Mouse (Mus musculus) spleen, adult 2 months (tissue): ENCODE data around the gene Cfap97d1. TPM values are rescaled to one million over a fixed set of nuclear protein-coding genes. Genes with fewer than 3 reads are reported as not detected.

Experiments used
- DNase-seq, 2 experiments: peaks; one replicate each; pipeline versions ENCODE4 v3.0.0 to v3.0.0-alpha.2; 2012 to 2021; ENCODE audit warnings: low spot score in 2 of 2, low read depth in 1 of 2
- H3K27ac ChIP-seq: fragments of 200-500 bp; 2 replicates; pipeline ENCODE4 v1.5.1; 2012; ENCODE audit warnings: low read length, inconsistent platforms; ENCODE audit not compliant: insufficient read depth
- H3K27me3 ChIP-seq: fragments of 200-500 bp; 2 replicates; pipeline ENCODE4 v1.6.1; 2012; ENCODE audit warnings: mild to moderate bottlenecking, moderate library complexity, low read length, inconsistent platforms; ENCODE audit not compliant: control insufficient read depth, insufficient read depth
- H3K36me3 ChIP-seq: fragments of 200-500 bp; 2 replicates; pipeline ENCODE4 v1.6.1; 2012; ENCODE audit warnings: mild to moderate bottlenecking, low read length, inconsistent platforms; ENCODE audit not compliant: control insufficient read depth, insufficient read depth
- H3K4me1 ChIP-seq: fragments of 200-500 bp; 2 replicates; pipeline ENCODE4 v1.6.1; 2011; ENCODE audit warnings: inconsistent platforms; ENCODE audit not compliant: control insufficient read depth, insufficient read depth, insufficient read length
- H3K4me3 ChIP-seq: fragments of 200-500 bp; 2 replicates; pipeline ENCODE4 v1.5.1; 2011; ENCODE audit warnings: mild to moderate bottlenecking, inconsistent platforms; ENCODE audit not compliant: insufficient read depth, insufficient read length; ENCODE audit errors: extremely low read depth
- CTCF ChIP-seq: fragments of 200-500 bp; IDR thresholded peaks from 2 replicates; pipeline ENCODE4 v1.5.1; 2011; ENCODE audit warnings: mild to moderate bottlenecking, inconsistent platforms; ENCODE audit not compliant: insufficient read depth, insufficient read length, insufficient replicate concordance; ENCODE audit errors: extremely low read depth
- POLR2A ChIP-seq: fragments of 200-500 bp; IDR thresholded peaks from 2 replicates; pipeline ENCODE4 v1.6.1; 2011; ENCODE audit warnings: low read depth, low read length, inconsistent platforms
- WGBS: fragments of 180-500 bp; shearing (Covaris S2); methylation state at CpG from one replicate; pipeline ENCODE4 v1.1.7; 2018; 5-methylcytosine and 5-hydroxymethylcytosine counted together
- polyA plus RNA-seq: library from polyadenylated mRNA; depleted of rRNA; stranded (reverse); fragments of >200 nt; gene quantifications from 2 replicates; pipeline ENCODE4 v1.2.3, GENCODE M21; 2012

The Cfap97d1 gene
- polyA plus RNA-seq, 1 experiment: not detected

GRCm38 (mm10) chr11:102029304-102029703 lies 45.2 kb downstream of the Cfap97d1 start:
- DNase-seq: no peak
- no peak overlapping the region for H3K4me3 ChIP-seq
- H3K27ac ChIP-seq: no peak overlapping the region
- H3K4me1 ChIP-seq: peaks cover 4% of the 10 kb centered on the region; the same call in 1 of the 2 replicates
- 70% methylated on average over 4 of the region's 4 CpGs for WGBS
- no peaks in the 10 kb centered on the region for H3K36me3 ChIP-seq
- H3K27me3 ChIP-seq: peaks cover 11% of the 10 kb centered on the region
- TF ChIP-seq CTCF (no peak), POLR2A (no peak)

- DNase-seq: no peak
- TF ChIP-seq POLR2A (no peak), CTCF (no peak)
- peaks cover 4% of the 10 kb centered on the region; the same call in 1 of the 2 replicates for H3K4me1 ChIP-seq
- peaks cover 11% of the 10 kb centered on the region for H3K27me3 ChIP-seq
- no peak overlapping the region for H3K4me3 ChIP-seq
- no peaks in the 10 kb centered on the region for H3K36me3 ChIP-seq
- 53% methylated on average over 7 of the region's 7 CpGs for WGBS
- H3K27ac ChIP-seq: no peak overlapping the region
Observed at GRCm38 (mm10) chr11:102029966-102030365, 45.9 kb downstream of the Cfap97d1 start.

DNA sequence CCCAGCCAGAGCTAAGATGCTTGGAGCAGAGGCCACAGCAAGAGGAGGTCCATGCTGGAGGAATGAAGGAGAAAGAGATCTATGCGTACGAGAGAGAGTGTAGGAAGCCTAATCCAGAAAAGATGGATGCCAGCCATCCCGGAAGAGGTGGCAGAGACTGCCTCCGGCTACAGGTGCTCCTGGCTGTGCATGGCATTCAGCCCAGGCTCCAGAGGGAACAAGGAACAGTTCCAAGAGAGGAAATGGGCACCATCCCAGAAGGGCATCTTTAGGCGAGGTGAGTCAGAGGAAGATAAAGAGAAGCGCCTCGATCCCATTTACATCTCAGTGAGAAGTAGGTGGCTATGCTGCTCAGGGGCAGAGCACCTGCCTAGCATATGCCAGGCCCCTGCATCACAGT lies 47.1 kb downstream of the Cfap97d1 start:
- no peak for TF ChIP-seq CTCF
- no peak for TF ChIP-seq POLR2A
- Histone ChIP-seq H3K4me1 (peaks cover 4% of the 10 kb centered on the region; the same call in 1 of the 2 replicates), H3K27ac (no peak overlapping the region), H3K27me3 (peaks cover 11% of the 10 kb centered on the region), H3K4me3 (no peak overlapping the region), H3K36me3 (no peaks in the 10 kb centered on the region)
- DNase-seq: no peak
- WGBS: 81% methylated on average over 7 of the region's 7 CpGs

- Histone ChIP-seq H3K4me3 (no peak overlapping the region), H3K36me3 (no peaks in the 10 kb centered on the region), H3K4me1 (no peaks in the 10 kb centered on the region), H3K27me3 (no peaks in the 10 kb centered on the region), H3K27ac (no peak overlapping the region)
- DNase-seq: no peak
- 93% methylated on average over 12 of the region's 12 CpGs for whole genome bisulfite sequencing
- no peak for TF ChIP-seq POLR2A
- TF ChIP-seq CTCF: no peak
Observed at GRCm38 (mm10) chr11:102033055-102033591, 49.0 kb downstream of the Cfap97d1 start.

DNA sequence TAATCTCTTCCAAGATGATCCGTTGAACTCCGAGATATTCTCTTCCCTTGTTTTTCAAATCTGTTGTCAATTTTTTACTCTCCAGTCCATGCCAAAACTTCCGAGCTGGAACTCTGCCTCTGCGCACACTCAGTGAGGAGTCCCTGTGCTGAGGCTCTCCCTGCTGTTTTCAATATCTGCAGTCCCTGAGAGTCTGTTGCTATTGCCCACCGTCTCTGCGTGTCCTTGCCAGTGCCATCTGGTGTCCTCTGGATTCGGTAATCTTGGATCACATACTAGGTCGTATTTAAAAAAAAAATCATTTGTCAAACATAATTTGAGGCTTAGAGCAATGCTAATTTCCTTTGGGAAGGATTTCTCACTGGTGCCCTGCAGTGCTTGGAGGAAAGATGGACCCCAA lies 50.8 kb downstream of the Cfap97d1 start:
- TF ChIP-seq POLR2A (no peak), CTCF (no peak)
- DNase-seq: no peak
- H3K27ac ChIP-seq: no peak overlapping the region
- H3K36me3 ChIP-seq: no peaks in the 10 kb centered on the region
- H3K4me1 ChIP-seq: no peaks in the 10 kb centered on the region
- 87% methylated on average over 8 of the region's 8 CpGs for WGBS
- no peaks in the 10 kb centered on the region for H3K27me3 ChIP-seq
- no peak overlapping the region for H3K4me3 ChIP-seq

- no peak for TF ChIP-seq CTCF
- TF ChIP-seq POLR2A: no peak
- H3K4me1 ChIP-seq: no peaks in the 10 kb centered on the region
- no peaks in the 10 kb centered on the region for H3K27me3 ChIP-seq
- H3K27ac ChIP-seq: no peak overlapping the region
- H3K36me3 ChIP-seq: no peaks in the 10 kb centered on the region
- DNase-seq: no peak
- 88% methylated on average over 5 of the region's 5 CpGs for WGBS
- H3K4me3 ChIP-seq: no peak overlapping the region
Observed at GRCm38 (mm10) chr11:102035456-102035960, 51.4 kb downstream of the Cfap97d1 start.

- Histone ChIP-seq H3K4me3 (no peak overlapping the region), H3K27ac (no peak overlapping the region), H3K4me1 (no peaks in the 10 kb centered on the region), H3K27me3 (no peaks in the 10 kb centered on the region), H3K36me3 (no peaks in the 10 kb centered on the region)
- WGBS: 89% methylated on average over 7 of the region's 7 CpGs
- DNase-seq: no peak
- no peak for TF ChIP-seq POLR2A
- TF ChIP-seq CTCF: no peak
Observed at GRCm38 (mm10) chr11:102036336-102036735, 52.3 kb downstream of the Cfap97d1 start.
